Mouse (Mus musculus) bone marrow macrophage, adult 2 months (primary cell): ENCODE results near the gene Zfpl1.

ENCODE experiments used
- CTCF ChIP-seq: IDR thresholded peaks from 2 replicates; pipeline ENCODE4 v1.5.1; 2012; ENCODE audit warnings: low read depth, mild to moderate bottlenecking, low read length, moderate library complexity
- POLR2A ChIP-seq: IDR thresholded peaks from 2 replicates; pipeline ENCODE4 v1.6.1; 2012; ENCODE audit warnings: mild to moderate bottlenecking, low read depth, low read length, borderline replicate concordance

DNA sequence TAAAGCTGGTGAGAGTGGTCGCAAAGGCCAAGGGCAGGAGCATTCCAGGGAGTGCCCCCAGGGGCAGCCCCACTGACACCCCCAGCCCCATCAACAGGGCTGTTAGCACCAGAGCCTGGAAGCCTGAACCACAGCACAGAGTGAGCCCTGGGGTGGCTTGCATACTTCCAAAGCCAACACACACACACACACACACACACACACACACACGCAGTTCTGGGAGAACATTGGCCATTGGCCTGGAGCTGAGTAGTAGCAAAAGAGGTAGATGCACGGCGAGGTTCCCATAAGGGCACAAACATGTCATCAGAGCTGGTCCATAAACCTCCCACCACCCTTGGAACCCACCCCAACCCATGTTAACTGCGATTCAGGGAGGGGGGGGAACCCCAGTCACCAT lies 18.2 kb downstream of the Zfpl1 start:
- TF ChIP-seq POLR2A (no peak), CTCF (no peak)
